Mouse (Mus musculus): Measurements from ENCODE around the gene Mad1l1. TPM values are rescaled to one million over a fixed set of nuclear protein-coding genes. Genes with fewer than 3 reads are reported as not detected.

The Mad1l1 gene
- total and polyA plus RNA-seq, 3 experiments: 40.5 to 65.2 TPM; not detected in 1

DNA sequence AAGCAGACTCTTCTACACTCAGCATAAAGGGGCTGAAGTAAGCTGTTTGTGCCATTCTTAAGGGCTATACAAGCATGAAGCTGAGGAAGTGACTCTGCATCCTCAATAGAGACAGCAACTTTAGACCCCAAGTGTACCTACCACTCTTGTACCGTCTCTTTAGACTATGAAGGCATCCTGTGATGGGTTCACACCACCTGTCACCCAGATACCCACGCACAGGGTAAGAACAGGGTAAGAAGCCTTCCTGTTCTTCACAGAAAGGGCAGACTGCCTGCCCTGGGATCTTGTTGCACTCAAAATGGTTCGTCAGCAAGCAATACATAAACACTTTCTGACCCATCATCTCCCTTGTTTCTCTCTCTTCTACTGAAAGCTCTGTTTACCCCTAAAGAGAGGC is 94.5 kb downstream of the Mad1l1 start:
- peaks cover 0 to 3% of the 10 kb centered on the region in 2 experiments; a peak in 1 of 4 replicates for H3K36me3 ChIP-seq (ENCODE audit: control insufficient read depth in 1 of 2, insufficient read depth in 2 of 2, low read length in 2 of 2)

GRCm38 (mm10) chr5:140225881-140226280 is 95.5 kb downstream of the Mad1l1 start:
- H3K4me1 ChIP-seq (ENCODE audit: control insufficient read depth in 1 of 2, insufficient read depth in 2 of 2, low read length in 2 of 2): no peaks in the 10 kb centered on the region
- H3K9ac ChIP-seq (ENCODE audit: control insufficient read depth, low read depth, low read length, poor library complexity, severe bottlenecking): no peak overlapping the region
- TF ChIP-seq POLR2AphosphoS5 (IDR thresholded peaks at IDR 0.05; ENCODE audit: borderline replicate concordance, low read depth, low read length) (no peak), SIN3A (IDR thresholded peaks at IDR 0.05; ENCODE audit: low read length) (no peak), CHD2 (IDR thresholded peaks at IDR 0.05; ENCODE audit: low read length) (no peak), MYB (IDR thresholded peaks at IDR 0.05; ENCODE audit: low read depth, low read length) (no peak), MYC (IDR thresholded peaks at IDR 0.05; ENCODE audit: low read depth, low read length) (no peak), MAX (IDR thresholded peaks at IDR 0.05; ENCODE audit: low read length) (no peak), RCOR1 (IDR thresholded peaks at IDR 0.05; ENCODE audit: low read depth, low read length) (no peak), MXI1 (IDR thresholded peaks at IDR 0.05; ENCODE audit: low read depth, low read length) (no peak), MAZ (IDR thresholded peaks at IDR 0.05; ENCODE audit: low read depth, low read length) (no peak), GATA1 (IDR thresholded peaks at IDR 0.05; ENCODE audit: low read depth, low read length) (no peak), JUND (IDR thresholded peaks at IDR 0.05; ENCODE audit: low read depth, low read length) (no peak), TAL1 (IDR thresholded peaks at IDR 0.05; ENCODE audit: low read length) (no peak), ZMIZ1 (IDR thresholded peaks at IDR 0.05; ENCODE audit: low read depth, low read length) (no peak), POLR2A (IDR thresholded peaks at IDR 0.05; ENCODE audit: control insufficient read depth in 1 of 2, insufficient read depth in 1 of 2, low read depth in 1 of 2, low read length in 2 of 2, poor library complexity in 1 of 2) (no peak), MAFK (IDR thresholded peaks at IDR 0.05; ENCODE audit: borderline replicate concordance, low read depth, low read length) (no peak)
- no peak for DNase-seq (ENCODE audit: low read depth, low spot score)
- H3K36me3 ChIP-seq (ENCODE audit: control insufficient read depth in 1 of 2, insufficient read depth in 2 of 2, low read length in 2 of 2): peaks cover 0 to 3% of the 10 kb centered on the region in 2 experiments; a peak in 1 of 4 replicates
- H3K9me3 ChIP-seq (replicated peaks; ENCODE audit: insufficient read depth, low read length): no peaks in the 10 kb centered on the region
- no peak overlapping the region for H3K27ac ChIP-seq (ENCODE audit: control insufficient read depth, low read depth, low read length)
- H3K27me3 ChIP-seq (ENCODE audit: control insufficient read depth in 1 of 2, insufficient read depth in 2 of 2, low read length in 2 of 2): no peaks in the 10 kb centered on the region
- H3K4me3 ChIP-seq (ENCODE audit: control insufficient read depth in 1 of 2, insufficient read depth in 1 of 2, low read depth in 2 of 2, low read length in 2 of 2): no peak overlapping the region
- no peaks in the 10 kb centered on the region for H3K79me2 ChIP-seq (ENCODE audit: control insufficient read depth, insufficient read depth, low read length, poor library complexity)

More for the DNA sequence above, 94.5 kb downstream of the Mad1l1 start:
- TF ChIP-seq POLR2AphosphoS2 (IDR thresholded peaks at IDR 0.05; ENCODE audit: low read length) (no peak), MAX (IDR thresholded peaks at IDR 0.05; ENCODE audit: low read length) (no peak), RAD21 (IDR thresholded peaks at IDR 0.05; ENCODE audit: low read depth, low read length) (no peak), EP300 (IDR thresholded peaks at IDR 0.05; ENCODE audit: low read depth in 1 of 2, low read length in 2 of 2) (no peak), BHLHE40 (IDR thresholded peaks at IDR 0.05; ENCODE audit: borderline replicate concordance, low read depth, low read length) (no peak), ZKSCAN1 (IDR thresholded peaks at IDR 0.05; ENCODE audit: low read depth, low read length) (no peak), MYB (IDR thresholded peaks at IDR 0.05; ENCODE audit: low read depth, low read length) (no peak), MAFK (IDR thresholded peaks at IDR 0.05; ENCODE audit: borderline replicate concordance, low read depth, low read length) (no peak), SMC3 (IDR thresholded peaks at IDR 0.05; ENCODE audit: low read depth, low read length) (no peak), MYC (IDR thresholded peaks at IDR 0.05; ENCODE audit: low read depth, low read length) (no peak), NELFE (IDR thresholded peaks at IDR 0.05; ENCODE audit: low read depth, low read length) (no peak), CHD2 (IDR thresholded peaks at IDR 0.05; ENCODE audit: low read length) (no peak), TBP (IDR thresholded peaks at IDR 0.05; ENCODE audit: low read depth, low read length) (no peak), KAT2A (conservative IDR thresholded peaks at IDR 0.05; ENCODE audit: low read depth, low read length) (no peak), JUND (IDR thresholded peaks at IDR 0.05; ENCODE audit: low read depth, low read length) (no peak)
- no peak overlapping the region for H3K27ac ChIP-seq (ENCODE audit: control insufficient read depth, low read depth, low read length)
- no peaks in the 10 kb centered on the region for H3K4me1 ChIP-seq (ENCODE audit: control insufficient read depth in 1 of 2, insufficient read depth in 2 of 2, low read length in 2 of 2)
- H3K27me3 ChIP-seq (ENCODE audit: control insufficient read depth in 1 of 2, insufficient read depth in 2 of 2, low read length in 2 of 2): no peaks in the 10 kb centered on the region
- H3K9me3 ChIP-seq (replicated peaks; ENCODE audit: insufficient read depth, low read length): no peaks in the 10 kb centered on the region
- no peak overlapping the region for H3K9ac ChIP-seq (ENCODE audit: control insufficient read depth, low read depth, low read length, poor library complexity, severe bottlenecking)
- no peak for DNase-seq (ENCODE audit: low read depth, low spot score)
- no peaks in the 10 kb centered on the region for H3K79me2 ChIP-seq (ENCODE audit: control insufficient read depth, insufficient read depth, low read length, poor library complexity)
- H3K4me3 ChIP-seq (ENCODE audit: control insufficient read depth in 1 of 2, insufficient read depth in 1 of 2, low read depth in 2 of 2, low read length in 2 of 2): no peak overlapping the region

Measured in MEL (cell line).